Mouse (Mus musculus) left cerebral cortex, adult 18-20 months (tissue): ENCODE data around the gene Aloxe3. TPM values are rescaled to one million over a fixed set of nuclear protein-coding genes. Genes with fewer than 3 reads are reported as not detected.

Experiments
- DNase-seq, 2 experiments: peaks; one replicate each; pipeline ENCODE4 v3.0.0; 2021 to 2022; ENCODE audit warnings: low spot score in 2 of 2, mixed read lengths in 1 of 2
- total RNA-seq, 2 experiments: library from RNA; stranded (reverse); gene quantifications; 2 replicates each; pipeline ENCODE4 v1.2.3; 2021

Gene Aloxe3
- total RNA-seq, 2 experiments from 2014 or later = 4.4 to 6.8 TPM

- DNase-seq = peak; percentile 57 to 64
These were observed 45.9 kb downstream of the Aloxe3 start for GRCm38 (mm10) chr11:69171626-69172025.

GRCm38 (mm10) chr11:69172606-69173005, 46.9 kb downstream of the Aloxe3 start:
- no peak for DNase-seq

GRCm38 (mm10) chr11:69174722-69175121, 49.0 kb downstream of the Aloxe3 start:
- no peak for DNase-seq

- no peak for DNase-seq
These were observed 52.8 kb downstream of the Aloxe3 start for GRCm38 (mm10) chr11:69178525-69178924.

GRCm38 (mm10) chr11:69179512-69179911, 53.8 kb downstream of the Aloxe3 start:
- DNase-seq = no peak

GRCm38 (mm10) chr11:69180120-69180519, 54.4 kb downstream of the Aloxe3 start:
- DNase-seq = no peak

- no peak for DNase-seq
These were observed 59.3 kb downstream of the Aloxe3 start for GRCm38 (mm10) chr11:69185031-69185430.

GRCm38 (mm10) chr11:69185936-69186335, 60.2 kb downstream of the Aloxe3 start:
- no peak for DNase-seq

GRCm38 (mm10) chr11:69192840-69193239, 67.1 kb downstream of the Aloxe3 start:
- peak; percentile 38 to 46 for DNase-seq

GRCm38 (mm10) chr11:69196766-69197165, 71.1 kb downstream of the Aloxe3 start:
- no peak for DNase-seq

- DNase-seq = peak; percentile 16 to 24
These were observed 71.5 kb downstream of the Aloxe3 start for GRCm38 (mm10) chr11:69197194-69197593.

GRCm38 (mm10) chr11:69197743-69198142, 72.0 kb downstream of the Aloxe3 start, which contains the start of gene Alox8:
Gene Alox8, minus strand, starts transcription at chr11:69197843.
- DNase-seq = no peak

Other genes with a start within 250 kb of the Aloxe3 start
- gene Rnf222, start 237.3 kb upstream of the Aloxe3 start, total RNA-seq = not detected
- 100 to 1,000 TPM; 894 to 903 TPM for gene Rpl26, start 224.3 kb upstream of the Aloxe3 start, total RNA-seq
- gene Odf4, start 198.8 kb upstream of the Aloxe3 start, total RNA-seq = not detected
- 10 to 100 TPM; 20.4 to 24.0 TPM for gene Arhgef15, start 168.4 kb upstream of the Aloxe3 start, total RNA-seq
- 1 to 10 TPM; 5.6 to 6.7 TPM for gene Slc25a35, start 157.8 kb upstream of the Aloxe3 start, total RNA-seq
- 10 to 100 TPM; 17.8 to 18.2 TPM for gene Rangrf, start 150.7 kb upstream of the Aloxe3 start, total RNA-seq
- gene Pfas, start 117.4 kb upstream of the Aloxe3 start, total RNA-seq = 10 to 100 TPM; 26.1 to 26.2 TPM
- gene Ctc1, start 110.0 kb upstream of the Aloxe3 start, total RNA-seq = 10 to 100 TPM; 37.8 to 46.0 TPM
- under 1 TPM in 1 of 2 experiments, not detected in 1; 0.30 TPM for gene Aurkb, start 80.2 kb upstream of the Aloxe3 start, total RNA-seq
- 10 to 100 TPM; 35.2 to 38.0 TPM for gene Borcs6, start 66.2 kb upstream of the Aloxe3 start, total RNA-seq
- 10 to 100 TPM; 23.6 to 26.8 TPM for gene Tmem107, start 55.1 kb upstream of the Aloxe3 start, total RNA-seq
- gene Vamp2, start 37.4 kb upstream of the Aloxe3 start, total RNA-seq = 1,000 to 10,000 TPM; 1,053 to 1,091 TPM
- gene Per1, start 30.7 kb upstream of the Aloxe3 start, total RNA-seq = 100 to 1,000 TPM; 129 to 133 TPM
- under 1 TPM; 0.42 to 0.79 TPM for gene Hes7, start 5.5 kb upstream of the Aloxe3 start, total RNA-seq
- under 1 TPM; 0.53 to 0.98 TPM for gene 9130213A22Rik, start 3.3 kb upstream of the Aloxe3 start, total RNA-seq
- 10 to 100 TPM in 1 of 2 experiments, 1 to 10 TPM in 1; 9.8 to 13.7 TPM for gene Alox12b, start 31.1 kb downstream of the Aloxe3 start, total RNA-seq
- 10 to 100 TPM; 10.2 to 11.7 TPM for gene Alox8, start 71.9 kb downstream of the Aloxe3 start, total RNA-seq
- gene Gucy2e, start 111.1 kb downstream of the Aloxe3 start, total RNA-seq = 1 to 10 TPM; 1.2 TPM
- 10 to 100 TPM; 15.2 to 25.0 TPM for gene Cntrob, start 197.9 kb downstream of the Aloxe3 start, total RNA-seq
- gene Trappc1, start 198.1 kb downstream of the Aloxe3 start, total RNA-seq = 10 to 100 TPM; 53.2 to 59.5 TPM
- gene Kcnab3, start 200.4 kb downstream of the Aloxe3 start, total RNA-seq = 100 to 1,000 TPM in 1 of 2 experiments, 10 to 100 TPM in 1; 75.3 to 102 TPM
- gene Rnf227, start 214.6 kb downstream of the Aloxe3 start, total RNA-seq = 100 to 1,000 TPM; 186 to 190 TPM
- 100 to 1,000 TPM; 346 to 387 TPM for gene Chd3, start 243.5 kb downstream of the Aloxe3 start, total RNA-seq